Mouse (Mus musculus) Muller cell, postnatal 12 days (primary cell): Measurements from ENCODE around the gene Prr15.
A peak's percentile ranks its signal among the peaks of the same experiment; 100 is the strongest.

Experiments
- DNase-seq: peaks from one replicate; pipeline ENCODE4 v3.0.0-alpha.2; 2015; ENCODE audit errors: inconsistent ontology term

Prr15 gene

GRCm38 (mm10) chr6:54331765-54332164 lies 6.1 kb downstream of the Prr15 start:
- DNase-seq: peak; percentile 25

- peak; percentile 62 for DNase-seq
Observed at GRCm38 (mm10) chr6:54332203-54332602, 6.6 kb downstream of the Prr15 start.

GRCm38 (mm10) chr6:54333116-54333651 lies 7.5 kb downstream of the Prr15 start:
- DNase-seq: no peak

GRCm38 (mm10) chr6:54333652-54334396 lies 8.2 kb downstream of the Prr15 start:
- DNase-seq: no peak

- no peak for DNase-seq
Observed at GRCm38 (mm10) chr6:54337321-54337720, 11.7 kb downstream of the Prr15 start.

- DNase-seq: no peak
Observed at GRCm38 (mm10) chr6:54341133-54341532, 15.5 kb downstream of the Prr15 start.

GRCm38 (mm10) chr6:54342223-54342622 lies 16.6 kb downstream of the Prr15 start:
- no peak for DNase-seq

- DNase-seq: no peak
Observed at GRCm38 (mm10) chr6:54351860-54352259, 26.2 kb downstream of the Prr15 start.

- DNase-seq: no peak
Observed at GRCm38 (mm10) chr6:54352931-54353690, 27.5 kb downstream of the Prr15 start.

- DNase-seq: no peak
Observed at GRCm38 (mm10) chr6:54353698-54354097, 28.1 kb downstream of the Prr15 start.

GRCm38 (mm10) chr6:54355626-54356025 lies 30.0 kb downstream of the Prr15 start:
- DNase-seq: no peak

- DNase-seq: no peak
Observed at GRCm38 (mm10) chr6:54362526-54363324, 37.1 kb downstream of the Prr15 start.

GRCm38 (mm10) chr6:54364406-54365136 lies 38.9 kb downstream of the Prr15 start:
- DNase-seq: no peak

GRCm38 (mm10) chr6:54366607-54367006 lies 41.0 kb downstream of the Prr15 start:
- DNase-seq: no peak

GRCm38 (mm10) chr6:54368071-54368470 lies 42.4 kb downstream of the Prr15 start:
- peak; percentile 54 for DNase-seq

GRCm38 (mm10) chr6:54369913-54370542 lies 44.4 kb downstream of the Prr15 start:
- DNase-seq: no peak

GRCm38 (mm10) chr6:54371874-54372273 lies 46.2 kb downstream of the Prr15 start:
- no peak for DNase-seq

GRCm38 (mm10) chr6:54379356-54379755 lies 53.7 kb downstream of the Prr15 start:
- DNase-seq: no peak
